Mouse (Mus musculus) cerebellum, postnatal 36 days (tissue): Measurements from ENCODE around the gene Ddx54.

ENCODE experiments used
- DNase-seq, 2 experiments: peaks; one replicate each; pipeline ENCODE4 v3.0.0; 2021 to 2022; ENCODE audit warnings: mixed read lengths in 2 of 2

The Ddx54 gene

DNA sequence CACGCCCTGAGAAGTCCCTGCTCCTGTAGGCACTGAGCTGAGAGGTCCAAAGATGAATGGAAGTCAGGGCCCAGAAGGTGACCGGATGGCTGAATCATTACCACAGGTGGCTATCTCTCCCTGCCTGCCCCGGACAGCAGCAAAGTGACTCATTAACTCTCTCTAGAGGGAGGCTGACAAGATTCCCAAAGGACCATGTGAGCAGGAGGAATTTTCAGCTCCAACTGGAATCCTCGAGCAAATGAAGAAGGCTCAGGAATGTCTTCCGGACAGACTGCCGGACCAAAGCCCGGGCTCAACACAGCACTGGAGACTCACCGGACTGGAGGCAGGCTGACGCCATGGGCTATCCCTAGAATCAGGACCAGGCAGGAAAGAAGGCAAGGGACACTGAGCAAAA is 30.5 kb upstream of the Ddx54 start:
- no peak for DNase-seq

DNA sequence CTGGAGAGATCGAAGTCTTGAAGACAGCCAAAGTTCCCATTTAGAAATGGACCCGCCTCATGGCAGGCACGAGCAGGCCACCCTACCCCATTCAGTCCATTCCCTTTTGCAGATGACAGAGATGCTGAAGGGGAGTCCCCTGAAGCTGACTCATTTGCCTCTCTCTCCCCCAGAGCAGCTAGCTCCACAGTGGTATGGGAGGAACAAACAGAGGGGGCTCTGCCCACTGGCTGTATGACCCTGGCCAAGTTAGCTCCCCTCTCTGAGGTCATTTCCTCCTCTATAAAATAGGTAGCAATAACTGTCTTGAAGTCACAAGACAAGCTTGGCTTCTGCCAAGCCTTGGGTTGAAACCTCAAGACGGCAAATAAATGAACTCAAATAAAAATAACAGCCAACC is 29.0 kb upstream of the Ddx54 start:
- no peak for DNase-seq

DNA sequence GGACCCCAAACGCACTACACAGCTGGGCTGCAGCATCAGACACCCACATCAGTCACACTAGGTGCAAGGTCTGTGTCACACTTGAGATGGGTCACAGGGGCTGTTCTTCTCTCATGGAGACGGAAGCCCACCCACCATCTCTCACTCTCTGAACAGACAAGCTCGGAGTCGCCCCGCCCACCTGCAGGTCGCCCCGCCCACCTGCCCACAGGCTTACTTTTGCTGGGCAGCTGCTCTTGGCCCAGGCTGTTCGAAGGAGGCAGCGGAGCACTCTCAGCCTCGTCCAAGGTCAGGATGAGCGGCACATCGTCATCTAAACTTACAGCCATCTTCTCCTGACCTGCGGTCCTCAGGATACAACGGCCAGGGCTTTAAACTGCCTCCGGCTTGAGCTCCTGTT is 27.6 kb upstream of the Ddx54 start:
- DNase-seq: no peak

DNA sequence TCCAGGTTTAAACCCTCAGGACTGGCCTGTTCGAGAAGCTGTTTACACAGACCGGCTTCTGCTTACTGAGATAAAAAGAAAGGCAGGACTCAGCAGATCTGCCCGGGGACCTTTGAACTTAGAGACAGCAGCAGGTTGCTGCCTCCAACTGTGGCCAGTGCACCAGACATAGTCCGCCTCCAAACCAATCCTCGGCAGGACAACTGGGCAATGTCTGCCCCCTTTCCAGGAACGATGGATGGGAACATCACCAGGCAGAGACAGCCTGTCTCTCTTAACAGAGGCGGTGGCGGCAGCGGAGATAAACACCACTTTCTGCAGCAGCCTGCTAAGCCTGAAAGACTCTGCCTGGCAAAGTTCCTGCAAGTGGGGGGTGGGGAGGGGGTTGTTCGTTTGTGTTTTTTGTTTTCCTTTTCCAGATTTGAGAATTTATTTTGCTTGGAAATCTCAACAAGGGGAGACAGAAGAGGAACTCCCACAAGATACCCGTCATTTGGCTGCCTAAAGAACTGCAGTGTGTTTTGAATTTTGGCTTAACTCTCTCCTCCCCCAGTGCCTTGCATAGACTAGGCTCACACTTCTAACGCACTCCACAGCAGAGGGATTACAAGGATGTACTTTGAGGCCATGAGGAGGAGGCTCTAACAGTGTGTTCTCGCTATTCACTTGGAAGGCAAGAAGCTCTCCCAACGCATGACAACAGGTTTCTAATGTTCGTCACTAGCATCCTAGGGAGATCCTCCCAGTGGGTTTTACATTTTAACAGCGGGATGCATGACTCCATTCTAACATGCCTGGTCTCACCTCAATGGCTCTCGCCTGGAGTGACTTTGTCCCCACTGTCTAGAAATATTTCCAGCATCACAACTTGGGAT is 25.6 kb upstream of the Ddx54 start:
- no peak for DNase-seq

DNA sequence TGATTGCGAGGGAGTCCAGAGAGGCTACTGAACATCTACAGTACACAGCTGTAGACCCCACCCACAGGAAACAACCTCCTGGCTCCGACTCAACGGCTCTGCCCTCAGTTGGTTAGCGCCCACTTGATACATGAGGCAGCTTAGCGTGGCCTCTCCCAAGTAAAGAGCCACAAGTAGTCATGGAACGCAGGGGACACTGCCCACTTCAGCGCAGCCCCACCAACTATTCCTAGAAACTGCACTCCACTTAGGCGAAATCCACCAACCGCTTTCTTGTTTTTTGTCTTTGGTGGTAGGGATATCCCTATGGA is 25.0 kb upstream of the Ddx54 start:
- DNase-seq: no peak

DNA sequence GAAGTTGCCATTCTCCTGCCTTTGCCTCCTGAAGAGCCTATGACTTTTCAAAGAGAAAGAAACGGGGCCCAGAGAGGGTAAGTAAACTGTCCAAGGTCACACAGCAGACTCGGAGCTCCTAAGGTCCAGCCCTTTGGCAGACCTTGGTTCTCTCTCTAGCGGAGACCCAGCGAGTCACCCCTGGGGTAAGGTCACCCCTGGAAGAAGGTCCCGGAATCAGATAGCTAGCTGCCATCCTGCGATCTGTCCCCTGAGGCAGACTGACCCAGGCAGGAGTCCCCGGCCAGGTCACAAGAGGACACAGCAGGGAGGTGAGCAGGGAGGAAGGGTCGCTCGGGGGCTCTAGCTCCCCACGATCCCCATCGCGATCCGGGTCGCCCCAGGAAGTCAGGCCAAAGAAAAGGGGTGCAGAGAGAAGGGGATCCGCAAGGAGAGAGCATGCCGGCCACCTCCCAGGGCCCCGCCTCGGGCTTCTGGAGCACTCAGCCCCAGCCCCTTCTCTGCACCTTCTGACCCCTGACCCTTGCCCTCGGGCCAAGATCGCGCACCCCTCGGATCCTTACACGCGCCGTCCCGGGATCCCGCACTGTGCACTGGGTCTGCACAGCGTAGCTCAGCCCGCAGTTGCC is 24.5 kb upstream of the Ddx54 start:
- no peak for DNase-seq

DNA sequence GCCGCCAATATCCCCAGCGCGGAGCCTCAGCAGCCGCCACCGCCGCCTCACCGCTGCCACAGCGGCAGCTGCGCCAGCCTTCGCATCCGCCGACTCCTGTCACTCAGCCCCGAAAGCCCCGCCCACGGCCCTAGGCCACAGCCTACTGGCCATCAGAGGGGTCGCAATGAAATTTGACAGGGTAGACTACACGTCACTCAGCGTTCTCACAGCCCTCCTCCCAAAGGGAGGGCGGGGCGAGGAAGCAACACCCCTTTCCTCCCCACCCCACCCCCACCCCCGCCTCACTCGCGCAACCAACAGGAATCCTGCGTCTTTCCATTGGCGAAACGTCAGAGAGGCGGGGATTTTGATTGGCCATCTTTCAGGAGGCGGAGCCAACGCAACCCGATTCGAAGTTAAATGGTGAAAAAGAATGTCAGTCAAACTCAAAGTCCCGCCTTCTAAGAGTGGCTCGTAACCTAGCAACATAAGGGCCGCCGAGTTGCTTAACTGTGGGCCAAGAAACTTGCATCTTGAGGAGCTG is 23.9 kb upstream of the Ddx54 start, which contains the start of the genes Tpcn1 and Iqcd:
Gene Tpcn1 (minus strand): TSS at position 105 of the 526 bp plus-strand sequence.
Gene Iqcd (plus strand): TSS at position 448 of the 526 bp plus-strand sequence.
- peak; percentile 98 to 99 for DNase-seq

DNA sequence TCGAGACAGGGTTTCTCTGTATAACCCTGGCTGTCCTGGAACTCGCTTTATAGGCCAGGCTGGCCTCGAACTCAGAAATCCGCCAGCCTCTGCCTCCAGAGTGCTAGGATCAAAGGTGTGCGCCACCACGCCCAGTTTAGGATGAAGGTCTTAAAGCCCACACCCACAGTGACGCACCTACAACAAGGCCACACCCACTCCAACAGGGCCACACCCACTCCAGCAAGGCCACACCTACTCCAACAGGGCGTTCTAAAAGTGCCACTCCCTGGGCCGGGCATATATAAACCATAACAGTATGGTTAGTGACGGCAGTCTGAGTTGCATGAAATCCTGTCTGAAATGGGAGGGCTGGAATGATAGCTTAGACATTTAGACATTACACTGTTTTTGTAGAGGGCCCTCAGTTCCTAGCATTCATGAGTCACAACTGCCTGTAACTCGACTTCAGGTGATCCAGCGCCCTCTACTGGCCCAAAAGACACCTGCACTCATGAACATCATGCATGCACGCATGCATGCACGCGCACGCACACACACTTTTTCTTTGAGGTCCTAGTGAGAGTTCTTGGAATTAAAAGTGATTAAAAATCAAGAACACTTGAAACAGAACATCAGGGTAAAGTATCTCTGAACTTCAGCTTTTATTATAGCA is 22.1 kb upstream of the Ddx54 start:
- no peak for DNase-seq

DNA sequence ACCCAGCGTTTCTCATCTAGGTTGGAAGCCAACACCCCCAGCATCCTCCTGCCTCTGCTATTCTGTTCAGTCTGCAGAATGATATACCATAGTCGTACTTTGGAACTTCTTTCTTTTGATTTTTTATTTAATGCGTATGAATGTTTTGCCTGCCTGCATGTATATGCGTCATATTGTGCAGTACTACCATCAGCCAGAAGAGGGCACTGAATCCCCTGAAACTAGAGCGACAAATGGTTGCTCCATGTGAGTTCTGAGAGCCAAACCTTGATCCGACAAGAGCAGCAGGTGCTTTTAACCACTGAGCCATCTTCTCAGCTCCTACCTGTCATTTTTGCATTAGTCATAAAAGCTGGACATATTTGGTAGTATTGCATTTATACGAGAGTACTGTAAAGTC is 20.4 kb upstream of the Ddx54 start:
- DNase-seq: peak in 1 of 2 experiments; percentile 41

DNA sequence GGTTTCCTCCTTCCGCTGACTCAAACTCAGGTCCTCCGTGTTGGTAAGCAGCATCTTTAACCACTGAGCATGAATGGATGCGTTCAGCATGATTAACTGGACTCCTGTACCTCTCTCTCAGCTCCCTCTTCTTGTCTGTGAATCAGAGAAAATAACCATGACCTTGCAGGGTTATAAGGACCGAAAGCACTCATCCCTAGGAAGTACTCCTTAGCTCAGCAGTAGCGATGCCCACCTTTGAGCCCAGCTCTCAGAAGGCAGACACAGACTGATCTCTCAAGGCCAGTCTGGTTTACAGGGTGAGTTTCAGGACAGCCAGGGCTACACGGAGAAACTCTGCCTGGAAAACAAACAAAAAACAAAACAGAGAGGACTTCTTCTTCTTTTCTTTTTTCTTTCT is 18.1 kb upstream of the Ddx54 start:
- no peak for DNase-seq

DNA sequence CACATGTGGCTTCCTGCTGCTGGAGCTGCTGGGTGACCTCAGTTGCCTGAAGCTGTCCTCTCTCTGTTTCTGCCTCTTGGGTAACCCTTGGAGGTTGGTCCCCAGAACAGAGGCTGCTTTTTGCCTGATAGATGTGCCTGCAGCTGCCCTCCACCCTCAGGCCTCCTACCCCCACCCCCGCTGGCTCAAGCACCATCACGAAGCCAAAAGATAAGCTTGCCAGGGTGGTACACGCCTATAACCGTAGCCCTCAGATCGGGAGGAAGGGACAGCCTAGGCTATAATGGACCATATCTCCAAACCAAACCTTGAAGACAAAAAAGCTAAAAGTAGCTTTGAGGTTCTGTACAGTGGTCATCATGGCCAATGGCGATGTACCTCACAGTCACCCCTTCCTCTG is 12.9 kb upstream of the Ddx54 start:
- no peak for DNase-seq

DNA sequence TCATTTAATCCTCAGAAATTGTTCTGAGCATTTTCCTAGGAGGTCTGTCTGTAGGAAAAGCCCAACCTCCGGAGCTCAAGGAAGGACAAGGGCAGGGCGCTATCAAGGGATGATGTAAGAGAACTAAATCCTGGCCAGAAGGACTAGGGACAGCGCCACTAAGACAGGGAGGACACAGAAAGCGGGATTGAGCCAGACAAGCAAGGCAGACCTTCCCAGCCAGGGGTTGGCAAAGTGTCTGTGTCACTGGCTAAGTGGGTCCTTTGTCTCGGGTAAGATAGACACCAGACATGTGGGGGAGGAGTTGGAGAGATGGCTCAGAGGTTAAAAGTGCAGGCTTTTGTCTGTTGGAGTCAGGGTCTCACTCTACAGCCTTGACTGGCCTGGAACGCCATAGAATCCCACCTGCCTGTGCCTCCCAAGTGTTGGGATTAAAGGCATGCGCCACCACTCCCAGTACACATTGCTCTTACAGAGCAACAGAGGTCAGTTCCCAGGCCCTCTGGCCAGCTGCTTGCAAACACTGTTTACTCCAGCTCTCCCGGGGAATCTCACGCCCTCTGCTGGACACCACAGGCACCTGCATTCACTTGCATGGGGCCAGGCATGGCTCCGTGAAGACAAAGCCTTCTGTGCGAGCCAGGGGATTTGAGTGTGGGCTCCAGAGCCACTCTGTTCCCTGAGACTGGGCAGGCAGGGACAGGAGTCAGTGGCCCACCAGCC is 11.4 kb upstream of the Ddx54 start:
- peak in 1 of 2 experiments; percentile 19 for DNase-seq

DNA sequence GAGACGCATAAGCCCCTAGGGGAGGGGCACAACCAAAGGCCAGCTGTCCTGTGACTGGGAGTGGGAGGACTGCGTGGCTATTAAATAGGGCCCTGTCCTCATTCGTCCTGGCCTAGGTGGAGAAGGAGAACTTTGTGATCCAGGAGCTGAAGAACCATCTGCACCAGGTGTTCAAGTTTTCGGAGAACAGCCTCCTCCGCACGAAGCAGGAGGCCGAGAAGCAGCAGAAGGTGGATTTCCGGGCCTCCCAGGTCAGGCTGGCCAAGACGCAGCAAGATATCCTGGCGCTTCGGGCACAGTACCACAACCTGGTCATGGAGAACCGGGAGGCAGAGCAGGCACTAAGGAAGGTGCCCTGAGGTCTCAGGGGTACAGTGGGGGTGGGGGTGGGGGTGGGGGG is 10.3 kb upstream of the Ddx54 start:
- DNase-seq: peak; percentile 57 to 64

DNA sequence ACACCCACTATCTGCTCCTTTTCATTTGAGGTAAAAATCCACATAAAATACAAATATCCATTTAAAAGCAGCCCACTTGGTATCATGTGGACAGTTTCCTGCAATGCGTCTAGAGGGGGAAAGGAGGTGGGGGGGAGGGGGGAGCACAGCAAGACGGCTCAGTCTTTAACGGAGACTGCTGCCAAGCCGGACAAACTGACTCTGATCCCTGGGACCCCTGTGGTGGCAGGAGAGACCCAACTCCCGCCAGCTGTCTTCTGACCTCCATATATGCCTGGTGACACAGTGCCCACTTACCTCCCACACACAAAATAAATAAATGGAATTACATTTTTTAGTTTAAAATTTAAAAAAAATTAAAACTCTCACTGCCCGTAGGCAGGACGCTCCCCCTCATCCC is 9.0 kb upstream of the Ddx54 start:
- DNase-seq: no peak

DNA sequence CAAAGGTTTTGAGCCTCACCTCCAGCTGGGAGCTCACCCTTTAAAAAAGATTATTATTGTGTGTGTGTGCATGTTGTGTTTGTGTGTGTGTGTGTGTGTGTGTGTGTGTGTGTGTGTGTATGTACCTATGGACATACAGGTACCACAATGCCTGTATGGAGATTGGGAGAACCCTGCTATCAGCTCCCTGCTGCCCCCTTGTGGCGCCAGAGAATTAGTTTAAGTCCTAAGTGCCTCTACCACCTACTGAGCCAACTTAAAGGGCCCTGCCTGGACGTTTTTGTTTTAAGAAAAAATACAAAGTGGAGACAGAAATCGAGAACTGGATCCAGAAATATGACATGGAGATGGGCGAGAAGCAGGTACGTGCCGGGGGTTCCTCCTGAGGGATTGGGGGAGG is 7.7 kb upstream of the Ddx54 start:
- DNase-seq: peak; percentile 96 to 98

DNA sequence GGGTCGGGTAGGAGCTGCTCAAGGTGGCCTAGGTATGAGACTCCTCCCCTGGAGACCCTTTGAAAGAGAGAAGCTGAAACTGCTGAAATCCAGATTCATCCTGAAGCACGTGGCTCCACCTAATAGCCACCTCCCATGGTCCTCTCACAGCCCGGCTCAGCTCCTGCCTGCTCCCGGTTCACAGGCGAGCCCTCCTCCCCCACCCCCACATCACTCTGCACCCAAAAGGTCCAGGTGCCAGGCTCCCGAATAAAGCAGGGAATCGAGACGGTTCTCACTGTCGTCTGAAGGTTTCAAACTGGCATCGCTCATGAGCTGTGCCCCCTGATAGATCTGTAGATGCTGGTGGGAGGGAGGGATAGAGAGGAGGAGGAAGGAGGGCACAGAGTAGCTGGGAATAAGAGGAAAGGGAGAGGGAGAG is 7.3 kb upstream of the Ddx54 start:
- peak in 1 of 2 experiments; percentile 57 for DNase-seq

DNA sequence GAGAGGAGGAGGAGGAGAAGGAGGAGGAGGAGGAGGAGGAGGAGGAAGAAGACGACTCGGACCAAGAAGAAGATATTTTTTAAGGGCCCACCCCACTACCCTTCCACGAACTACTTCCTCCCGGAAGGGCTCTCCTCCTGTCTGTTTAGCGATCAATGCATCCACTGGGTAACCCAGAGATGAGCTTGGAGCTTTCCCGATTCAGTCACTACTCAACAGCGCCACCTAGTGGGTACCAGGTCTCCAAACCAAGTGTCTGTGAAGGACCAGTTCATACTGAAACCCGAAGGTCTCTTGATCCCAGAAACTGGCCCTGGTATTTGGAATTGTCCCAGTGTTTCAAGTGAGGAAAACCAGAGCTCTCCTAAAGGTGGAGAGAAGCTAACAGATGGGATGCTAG is 6.9 kb upstream of the Ddx54 start:
- peak; percentile 92 to 96 for DNase-seq

DNA sequence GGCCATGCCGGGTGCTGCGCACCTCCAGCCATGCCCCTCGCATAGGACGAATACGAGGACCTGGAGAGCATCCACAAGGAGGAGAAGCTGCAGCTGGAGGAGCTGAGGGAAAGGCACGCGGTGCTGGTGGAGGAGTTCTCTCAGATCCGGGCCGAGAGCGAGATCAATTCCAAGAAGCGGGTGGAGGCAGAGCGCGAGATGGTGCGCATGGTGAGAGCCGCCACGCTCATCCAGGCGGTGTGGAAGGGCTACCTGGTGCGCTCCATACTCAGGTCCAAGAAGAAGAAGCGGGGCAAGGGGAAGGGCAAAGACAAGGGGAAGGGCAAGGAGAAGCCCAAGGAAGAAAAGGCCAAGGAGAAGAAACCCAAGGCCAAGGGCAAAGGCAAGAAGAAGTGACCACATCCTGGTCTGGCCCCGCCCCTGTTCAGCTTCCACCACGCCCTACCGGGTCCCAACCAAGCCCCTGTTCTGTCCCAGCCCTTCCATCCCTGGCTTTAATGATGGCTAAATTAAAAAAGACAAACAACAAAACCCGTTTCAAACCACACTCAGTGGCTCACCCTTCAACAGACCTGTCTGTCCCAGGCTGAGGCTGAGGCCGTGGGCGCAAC is 5.8 kb upstream of the Ddx54 start:
- DNase-seq: no peak

DNA sequence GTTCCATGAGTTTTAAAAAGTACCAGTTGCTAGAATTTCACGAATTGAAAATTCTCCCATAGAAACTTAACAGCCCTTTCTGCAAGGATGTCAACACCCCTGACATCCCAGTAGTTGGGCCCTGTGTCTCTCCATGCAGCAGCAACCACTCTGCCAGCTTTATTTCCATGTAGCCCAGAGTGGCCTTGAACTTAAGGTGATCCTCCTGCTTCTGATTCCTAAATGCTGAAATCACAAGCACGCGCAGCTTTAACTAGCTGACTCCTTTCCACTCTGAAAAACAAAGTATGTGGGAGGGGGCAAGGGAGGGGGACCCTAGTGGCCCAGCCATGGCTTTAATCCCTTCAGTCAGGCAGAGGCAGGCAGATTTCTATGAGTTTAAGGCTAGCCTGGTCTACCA is 5.2 kb upstream of the Ddx54 start:
- no peak for DNase-seq

DNA sequence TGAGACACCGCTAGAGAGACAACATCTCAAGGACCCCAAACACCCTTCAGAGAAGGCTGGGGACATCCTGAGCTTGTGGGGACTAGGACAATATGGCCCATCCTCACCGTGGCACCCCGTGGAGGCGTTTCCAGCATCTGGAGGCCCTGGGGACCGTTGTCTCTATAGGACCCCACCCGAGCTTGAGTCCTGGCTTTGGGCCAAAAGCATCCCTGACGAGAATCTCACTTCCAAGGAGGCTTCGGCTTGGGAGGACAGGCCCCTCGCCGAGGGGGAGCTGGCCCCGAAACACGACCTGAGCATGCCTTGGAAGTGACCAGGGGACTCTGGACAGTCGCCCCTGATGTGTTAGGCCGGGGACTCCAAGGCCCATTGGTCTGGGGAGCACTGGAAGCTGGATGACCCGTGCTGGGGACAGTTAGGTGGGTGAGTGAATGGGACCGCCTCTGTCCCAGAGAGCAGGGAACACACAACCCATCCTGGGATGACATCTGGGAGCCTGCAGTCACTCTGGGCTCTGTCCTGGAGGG is 3.2 kb upstream of the Ddx54 start:
- DNase-seq: no peak

DNA sequence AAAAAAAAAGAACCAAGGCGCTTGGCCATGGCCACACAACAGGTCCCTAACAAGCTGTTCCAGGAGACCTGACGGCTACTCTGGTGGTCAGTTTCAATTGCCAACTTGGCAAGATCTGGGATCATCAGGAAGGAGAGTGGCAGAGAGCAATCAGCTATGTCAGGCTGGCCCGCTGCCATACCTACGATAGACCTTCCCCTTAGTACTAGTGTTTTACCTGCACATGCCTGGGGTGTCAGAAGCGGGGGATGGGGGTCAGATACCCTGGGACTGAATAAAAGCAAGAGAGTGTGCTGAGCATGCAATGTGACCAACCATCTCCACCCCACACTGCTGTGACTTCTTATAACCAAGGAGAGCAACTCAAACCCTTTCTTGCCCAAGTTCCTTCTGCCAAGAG is 1.6 kb upstream of the Ddx54 start:
- no peak for DNase-seq

DNA sequence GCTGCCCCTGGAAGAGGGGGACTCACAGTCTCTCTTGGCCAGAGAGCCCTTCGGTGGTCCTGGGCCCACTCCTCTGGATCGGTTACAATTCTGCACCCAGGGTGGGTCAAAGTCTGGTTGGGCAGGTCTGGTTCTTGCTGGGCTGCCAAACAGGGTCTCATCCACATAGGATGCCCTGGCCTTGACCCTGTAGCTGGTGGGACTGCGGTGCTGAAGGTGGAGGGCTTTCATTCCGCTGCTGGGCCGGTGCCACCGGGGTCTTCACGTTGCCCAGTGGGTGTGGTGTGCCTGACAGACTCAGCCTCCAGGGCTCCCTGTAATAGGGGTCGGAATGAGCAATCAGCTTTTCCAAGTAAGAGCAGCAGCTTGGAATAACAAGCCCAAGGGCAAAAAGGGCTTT is 1.1 kb upstream of the Ddx54 start:
- no peak for DNase-seq
